Mouse (Mus musculus) forebrain, embryonic 13.5 days (tissue): ENCODE data around the gene Cd3d. TPM values are rescaled to one million over a fixed set of nuclear protein-coding genes. Genes with fewer than 3 reads are reported as not detected.

Experiments
- ATAC-seq: fragments of 200-750 bp; cut with Nextera tagmentation; 2 replicates; pipeline ENCODE4 v1.8.0; 2017
- H3K27ac ChIP-seq: fragments of 300-500 bp; sonication (generic); 2 replicates; pipeline ENCODE4 v1.5.1; 2015; ENCODE audit warnings: inconsistent platforms, mild to moderate bottlenecking, moderate library complexity
- H3K27me3 ChIP-seq: fragments of 300-500 bp; sonication (generic); 2 replicates; pipeline ENCODE4 v1.6.1; 2015; ENCODE audit warnings: mild to moderate bottlenecking, inconsistent platforms
- H3K36me3 ChIP-seq: fragments of 300-500 bp; sonication (generic); 2 replicates; pipeline ENCODE4 v1.6.1; 2015; ENCODE audit warnings: mild to moderate bottlenecking, inconsistent platforms; ENCODE audit not compliant: poor library complexity, severe bottlenecking
- H3K4me1 ChIP-seq: fragments of 300-500 bp; sonication (generic); 2 replicates; pipeline ENCODE4 v1.6.1; 2015; ENCODE audit warnings: inconsistent platforms
- H3K4me2 ChIP-seq: fragments of 300-500 bp; sonication (generic); 2 replicates; pipeline ENCODE4 v1.6.1; 2015; ENCODE audit warnings: inconsistent platforms, mild to moderate bottlenecking, moderate library complexity
- H3K4me3 ChIP-seq: fragments of 300-500 bp; sonication (generic); 2 replicates; pipeline ENCODE4 v1.5.1; 2015; ENCODE audit warnings: mild to moderate bottlenecking, inconsistent platforms
- H3K9ac ChIP-seq: fragments of 300-500 bp; sonication (generic); 2 replicates; pipeline ENCODE4 v1.6.1; 2015; ENCODE audit warnings: mild to moderate bottlenecking, inconsistent platforms
- H3K9me3 ChIP-seq: fragments of 300-500 bp; sonication (generic); replicated peaks from 2 replicates; pipeline ENCODE4 v1.6.1; 2016; ENCODE audit warnings: inconsistent platforms
- WGBS: fragments of 180-500 bp; shearing (Covaris S2); methylation state at CpG from one replicate; pipeline ENCODE4 v1.1.7; 2015; 5-methylcytosine and 5-hydroxymethylcytosine counted together
- polyA plus RNA-seq: library from polyadenylated mRNA; unstranded; fragments of >200 nt; fragmentation: Nextera tagmentation; extraction: Ambion mirVana; gene quantifications from 2 replicates; pipeline ENCODE4 v1.2.1, GENCODE M21; 2015

Cd3d gene
- polyA plus RNA-seq, 1 experiment from 2014 or later, result not detected

DNA sequence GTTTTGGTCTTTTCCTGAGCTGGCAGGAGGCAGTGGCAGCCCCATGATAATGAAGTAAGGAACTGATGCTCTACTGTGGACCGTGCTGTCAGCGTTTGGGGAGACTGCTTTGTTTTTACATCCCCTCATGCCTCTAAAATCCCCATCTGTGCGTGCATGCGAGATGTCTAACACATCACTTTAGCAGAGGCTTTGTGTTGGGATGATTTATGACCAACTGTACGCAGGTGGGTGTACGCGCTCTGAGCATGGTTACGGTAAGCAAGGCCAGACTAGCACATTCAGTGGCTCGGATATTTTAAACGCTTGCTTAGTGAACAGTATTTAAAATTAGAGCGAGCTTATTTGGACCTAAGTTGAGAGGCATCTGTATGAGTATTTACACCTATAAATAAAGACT, 36.4 kb downstream of the Cd3d start:
- H3K9me3 ChIP-seq, result no peaks in the 10 kb centered on the region
- H3K36me3 ChIP-seq, result no peaks in the 10 kb centered on the region
- WGBS, result 90% methylated on average over 11 of the region's 11 CpGs
- no peaks in the 10 kb centered on the region for H3K27me3 ChIP-seq
- no peak for ATAC-seq
- no peak overlapping the region for H3K4me3 ChIP-seq
- no peak overlapping the region for H3K9ac ChIP-seq
- no peak overlapping the region for H3K4me2 ChIP-seq
- H3K27ac ChIP-seq, result no peak overlapping the region
- H3K4me1 ChIP-seq, result no peaks in the 10 kb centered on the region

GRCm38 (mm10) chr9:45022800-45023199, 41.2 kb downstream of the Cd3d start:
- Histone ChIP-seq H3K27me3 (peaks cover 14% of the 10 kb centered on the region), H3K4me1 (no peaks in the 10 kb centered on the region), H3K9me3 (no peaks in the 10 kb centered on the region), H3K36me3 (no peaks in the 10 kb centered on the region), H3K4me3 (no peak overlapping the region), H3K4me2 (no peak overlapping the region), H3K27ac (no peak overlapping the region), H3K9ac (no peak overlapping the region)
- WGBS, result 11% methylated on average over 3 of the region's 3 CpGs
- ATAC-seq, result no peak

DNA sequence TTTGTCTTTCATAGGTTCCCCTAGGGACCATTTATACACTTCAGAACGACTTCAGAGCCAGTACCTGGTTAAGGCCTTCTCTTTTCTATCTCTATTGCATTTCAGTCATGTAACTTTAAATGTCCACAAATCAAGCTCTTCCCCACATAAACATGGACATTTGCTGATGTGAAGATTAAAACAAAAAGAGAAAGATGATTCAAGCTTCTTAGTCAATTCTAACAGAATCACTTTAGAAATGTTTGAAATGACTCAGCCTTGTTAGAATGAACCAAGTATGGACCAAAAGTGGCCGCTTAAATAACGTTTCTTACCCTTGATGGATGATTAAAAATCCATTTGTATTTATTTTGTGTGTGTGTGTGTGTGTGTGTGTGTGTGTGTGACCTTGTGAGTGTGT, 42.1 kb downstream of the Cd3d start:
- Histone ChIP-seq H3K9ac (no peak overlapping the region), H3K27me3 (peaks cover 14% of the 10 kb centered on the region), H3K4me1 (no peaks in the 10 kb centered on the region), H3K36me3 (no peaks in the 10 kb centered on the region), H3K4me3 (no peak overlapping the region), H3K9me3 (no peaks in the 10 kb centered on the region), H3K27ac (no peak overlapping the region), H3K4me2 (no peak overlapping the region)
- WGBS, result 60% methylated on average over 3 of the region's 3 CpGs
- no peak for ATAC-seq

DNA sequence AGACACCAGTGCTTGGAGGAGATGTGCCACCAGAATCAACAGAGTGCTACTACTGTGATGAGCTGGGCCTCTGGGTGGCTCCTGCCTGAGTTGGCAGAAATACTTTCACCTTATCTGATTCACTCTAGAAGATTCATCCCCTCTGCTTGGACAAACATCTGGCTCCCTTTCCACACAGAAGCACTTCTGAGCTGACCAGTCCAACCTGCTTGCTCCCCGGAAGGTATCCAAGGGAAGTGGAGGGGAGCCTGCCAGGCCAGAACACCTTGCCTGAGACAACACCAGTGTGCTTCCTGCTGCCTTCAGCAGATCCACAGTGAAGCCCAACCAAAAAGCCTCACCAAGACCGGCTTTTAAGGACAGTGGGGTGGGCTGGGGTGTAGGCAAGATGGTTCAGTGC, 42.6 kb downstream of the Cd3d start:
- Histone ChIP-seq H3K36me3 (no peaks in the 10 kb centered on the region), H3K4me2 (no peak overlapping the region), H3K4me3 (no peak overlapping the region), H3K27me3 (peaks cover 20% of the 10 kb centered on the region), H3K4me1 (no peaks in the 10 kb centered on the region), H3K27ac (no peak overlapping the region), H3K9ac (0 out of 2 replicates have a peak overlapping the region, but pooled peaks have one; percentile 12), H3K9me3 (no peaks in the 10 kb centered on the region)
- ATAC-seq, result no peak
- WGBS, result 82% methylated on average over 2 of the region's 2 CpGs

- no peaks in the 10 kb centered on the region for H3K36me3 ChIP-seq
- H3K9me3 ChIP-seq, result no peaks in the 10 kb centered on the region
- no peaks in the 10 kb centered on the region for H3K4me1 ChIP-seq
- no peak overlapping the region for H3K27ac ChIP-seq
- H3K4me3 ChIP-seq, result no peak overlapping the region
- peaks cover 34% of the 10 kb centered on the region for H3K27me3 ChIP-seq
- no peak overlapping the region for H3K9ac ChIP-seq
- H3K4me2 ChIP-seq, result no peak overlapping the region
- ATAC-seq, result no peak
- 77% methylated on average over 8 of the region's 8 CpGs for WGBS
Measured at GRCm38 (mm10) chr9:45027376-45027775, 45.8 kb downstream of the Cd3d start.

DNA sequence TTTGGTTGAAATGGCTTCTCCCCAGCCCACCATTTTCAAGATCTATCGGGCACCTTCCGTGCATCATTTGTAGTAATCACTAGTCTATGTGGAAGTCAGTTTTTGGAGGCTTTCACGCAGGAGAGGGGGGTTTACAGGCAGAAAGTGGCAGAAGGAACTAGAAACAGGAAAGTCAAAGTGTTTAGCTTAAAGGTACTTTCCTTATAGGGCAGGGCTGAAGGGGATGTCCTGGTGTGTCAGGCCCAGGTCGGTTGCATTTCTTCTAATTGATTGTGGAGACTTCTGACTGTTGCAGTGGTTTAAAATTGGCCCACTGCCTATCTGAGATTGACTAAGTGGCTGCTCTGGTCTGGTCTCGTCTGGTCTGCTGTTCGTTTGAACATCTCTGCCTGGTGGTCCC, 48.8 kb downstream of the Cd3d start:
- H3K27me3 ChIP-seq, result peaks cover 28% of the 10 kb centered on the region
- H3K4me3 ChIP-seq, result no peak overlapping the region
- no peaks in the 10 kb centered on the region for H3K36me3 ChIP-seq
- 83% methylated on average over 6 of the region's 6 CpGs for WGBS
- H3K9ac ChIP-seq, result no peak overlapping the region
- H3K4me2 ChIP-seq, result no peak overlapping the region
- H3K9me3 ChIP-seq, result no peaks in the 10 kb centered on the region
- ATAC-seq, result no peak
- H3K27ac ChIP-seq, result no peak overlapping the region
- no peaks in the 10 kb centered on the region for H3K4me1 ChIP-seq

- Histone ChIP-seq H3K4me1 (no peaks in the 10 kb centered on the region), H3K36me3 (no peaks in the 10 kb centered on the region), H3K4me3 (no peak overlapping the region), H3K27ac (no peak overlapping the region), H3K9me3 (no peaks in the 10 kb centered on the region), H3K4me2 (no peak overlapping the region), H3K27me3 (peaks cover 24% of the 10 kb centered on the region), H3K9ac (no peak overlapping the region)
- ATAC-seq, result no peak
- WGBS, result 72% methylated on average over 2 of the region's 2 CpGs
Measured at GRCm38 (mm10) chr9:45032261-45032660, 50.7 kb downstream of the Cd3d start.

GRCm38 (mm10) chr9:45034526-45034925, 52.9 kb downstream of the Cd3d start:
- H3K4me1 ChIP-seq, result no peaks in the 10 kb centered on the region
- H3K4me2 ChIP-seq, result no peak overlapping the region

More at GRCm38 (mm10) chr9:45034526-45034925, 52.9 kb downstream of the Cd3d start:
- no peak overlapping the region for H3K9ac ChIP-seq
- 87% methylated on average over 3 of the region's 3 CpGs for WGBS
- H3K4me3 ChIP-seq, result no peak overlapping the region
- no peak for ATAC-seq
- H3K27ac ChIP-seq, result no peak overlapping the region
- no peaks in the 10 kb centered on the region for H3K9me3 ChIP-seq
- H3K36me3 ChIP-seq, result no peaks in the 10 kb centered on the region
- H3K27me3 ChIP-seq, result peaks cover 33% of the 10 kb centered on the region

Other genes with a start within 250 kb of the Cd3d start
- 36.4 and 40.9 TPM in 2 replicates for gene Phldb1, start 246.6 kb upstream of the Cd3d start, polyA plus RNA-seq
- gene Arcn1, start 213.9 kb upstream of the Cd3d start, polyA plus RNA-seq, result 132 and 137 TPM in 2 replicates
- 154 and 164 TPM in 2 replicates for gene Ift46, start 213.9 kb upstream of the Cd3d start, polyA plus RNA-seq
- gene Tmem25, start 182.5 kb upstream of the Cd3d start, polyA plus RNA-seq, result 3.9 and 4.8 TPM in 2 replicates
- 0.60 TPM in 1 of 2 replicates, not detected in the other for gene Ttc36, start 178.7 kb upstream of the Cd3d start, polyA plus RNA-seq
- gene Kmt2a, start 100.5 kb upstream of the Cd3d start, polyA plus RNA-seq, result 22.7 and 23.3 TPM in 2 replicates
- gene Atp5l, start 61.0 kb upstream of the Cd3d start, polyA plus RNA-seq, result 777 and 836 TPM in 2 replicates
- 31.9 and 32.0 TPM in 2 replicates for gene Ube4a, start 16.2 kb upstream of the Cd3d start, polyA plus RNA-seq
- not detected in 2 replicates for gene Cd3g, start 1.4 kb upstream of the Cd3d start, polyA plus RNA-seq
- gene Cd3e, start 27.8 kb downstream of the Cd3d start, polyA plus RNA-seq, result not detected in 2 replicates
- 0.11 TPM in 1 of 2 replicates, not detected in the other for gene Mpzl2, start 58.0 kb downstream of the Cd3d start, polyA plus RNA-seq
- 1.3 and 1.9 TPM in 2 replicates for gene Mpzl3, start 73.4 kb downstream of the Cd3d start, polyA plus RNA-seq
- not detected in 2 replicates for gene Jaml, start 97.4 kb downstream of the Cd3d start, polyA plus RNA-seq
- gene Scn2b, start 136.0 kb downstream of the Cd3d start, polyA plus RNA-seq, result 3.4 and 3.8 TPM in 2 replicates
- 0.18 and 0.21 TPM in 2 replicates for gene Scn4b, start 156.6 kb downstream of the Cd3d start, polyA plus RNA-seq
- gene BC049352, start 200.2 kb downstream of the Cd3d start, polyA plus RNA-seq, result 0.10 TPM in 1 of 2 replicates, not detected in the other
- gene Tmprss4, start 222.3 kb downstream of the Cd3d start, polyA plus RNA-seq, result not detected in 2 replicates